Mouse (Mus musculus) kidney, adult 11 months (tissue): ENCODE measurements around the gene Smarca5.

ENCODE experiments used
- DNase-seq: peaks from one replicate; pipeline ENCODE4 v3.0.0; 2022

The Smarca5 gene

DNA sequence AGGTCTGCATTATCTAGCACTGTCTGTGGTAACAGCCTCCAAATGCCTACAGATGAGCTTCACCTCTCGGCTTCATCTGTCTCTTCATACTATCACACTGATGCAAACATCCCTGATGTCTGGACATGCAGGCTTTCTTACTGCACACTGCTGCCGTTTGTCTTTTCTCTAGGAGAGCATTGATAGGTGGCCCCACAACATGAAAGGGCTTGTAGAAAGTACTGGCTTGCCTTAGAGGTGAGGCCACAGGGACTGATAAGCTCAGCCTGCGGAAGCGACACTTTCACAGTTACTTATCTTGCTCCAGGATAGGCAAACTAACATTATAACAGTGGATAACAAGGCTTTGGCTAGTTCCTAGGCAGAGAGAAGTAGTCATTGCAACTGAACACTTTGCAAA, 78.2 kb downstream of the Smarca5 start:
- no peak for DNase-seq

GRCm38 (mm10) chr8:80657639-80658038, 81.7 kb downstream of the Smarca5 start:
- DNase-seq = no peak
